Mouse (Mus musculus): ENCODE data around the gene Hist1h3f. TPM values are rescaled to one million over a fixed set of nuclear protein-coding genes. Genes with fewer than 3 reads are reported as not detected.

Hist1h3f gene
- total and polyA plus RNA-seq, 2 experiments from 2014 or later: 0.16 to 466 TPM

GRCm38 (mm10) chr13:23517603-23518294 is 26.1 kb upstream of the Hist1h3f start:
- ATAC-seq (peak; percentile 85), DNase-seq (ENCODE audit: low spot score) (peak; percentile 89)
- H3K4me3 ChIP-seq (ENCODE audit: low read length): peak overlapping the region; percentile 52
- no peak for TF ChIP-seq CTCF (IDR thresholded peaks at IDR 0.05; ENCODE audit: low read depth)
- H3K4me2 ChIP-seq (ENCODE audit: low read depth, low read length): peak overlapping the region; percentile 79
- no peaks in the 10 kb centered on the region for H3K36me3 ChIP-seq (ENCODE audit: insufficient read depth, low read length)
- 0 out of 2 replicates have a peak overlapping the region, but pooled peaks have one; percentile 30 for H3K9ac ChIP-seq (replicated peaks; ENCODE audit: low read length)
- under 1% methylated on average over 27 of the region's 27 CpGs for WGBS
- no peak overlapping the region for H3K27ac ChIP-seq
- H3K27me3 ChIP-seq (ENCODE audit: insufficient read depth, low read length): no peaks in the 10 kb centered on the region
- no peaks in the 10 kb centered on the region for H3K9me3 ChIP-seq (ENCODE audit: low read length)
- no peaks in the 10 kb centered on the region for H3K4me1 ChIP-seq (ENCODE audit: insufficient read depth, low read length)

- WGBS: under 1% methylated on average over 6 of the region's 6 CpGs
- peak overlapping the region; percentile 79 for H3K4me2 ChIP-seq (ENCODE audit: low read depth, low read length)
- no peaks in the 10 kb centered on the region for H3K36me3 ChIP-seq (ENCODE audit: insufficient read depth, low read length)
- H3K9me3 ChIP-seq (ENCODE audit: low read length): no peaks in the 10 kb centered on the region
- TF ChIP-seq CTCF (IDR thresholded peaks at IDR 0.05; ENCODE audit: low read depth): no peak
- no peak overlapping the region for H3K27ac ChIP-seq
- H3K9ac ChIP-seq (replicated peaks; ENCODE audit: low read length): 0 out of 2 replicates have a peak overlapping the region, but pooled peaks have one; percentile 30
- no peaks in the 10 kb centered on the region for H3K27me3 ChIP-seq (ENCODE audit: insufficient read depth, low read length)
- H3K4me1 ChIP-seq (ENCODE audit: insufficient read depth, low read length): no peaks in the 10 kb centered on the region
- DNase-seq (ENCODE audit: low spot score): no peak
- H3K4me3 ChIP-seq (ENCODE audit: low read length): peak overlapping the region; percentile 52
- no peak for ATAC-seq
These were observed 25.6 kb upstream of the Hist1h3f start for GRCm38 (mm10) chr13:23518295-23518603.

- DNase-seq (ENCODE audit: low spot score) (peak; percentile 87), ATAC-seq (peak; percentile 22; the same call in 1 of the 2 replicates)
- peak overlapping the region; percentile 52 for H3K4me3 ChIP-seq (ENCODE audit: low read length)
- 0% methylated on average over 6 of the region's 6 CpGs for WGBS
- H3K9ac ChIP-seq (replicated peaks; ENCODE audit: low read length): no peak overlapping the region; the same call in 1 of the 2 replicates
- TF ChIP-seq CTCF (IDR thresholded peaks at IDR 0.05; ENCODE audit: low read depth): no peak
- no peaks in the 10 kb centered on the region for H3K4me1 ChIP-seq (ENCODE audit: insufficient read depth, low read length)
- no peaks in the 10 kb centered on the region for H3K36me3 ChIP-seq (ENCODE audit: insufficient read depth, low read length)
- no peaks in the 10 kb centered on the region for H3K27me3 ChIP-seq (ENCODE audit: insufficient read depth, low read length)
- H3K9me3 ChIP-seq (ENCODE audit: low read length): no peaks in the 10 kb centered on the region
- peak overlapping the region; percentile 79 for H3K4me2 ChIP-seq (ENCODE audit: low read depth, low read length)
- no peak overlapping the region for H3K27ac ChIP-seq
These were observed 25.0 kb upstream of the Hist1h3f start for GRCm38 (mm10) chr13:23518885-23519284.

- WGBS: under 1% methylated on average over 10 of the region's 10 CpGs
These were observed 24.4 kb upstream of the Hist1h3f start for GRCm38 (mm10) chr13:23519416-23519815.

GRCm38 (mm10) chr13:23521703-23522102 is 22.1 kb upstream of the Hist1h3f start:
- no peak overlapping the region for H3K9ac ChIP-seq (replicated peaks; ENCODE audit: low read length)
- H3K4me2 ChIP-seq (ENCODE audit: low read depth, low read length): peak overlapping the region; percentile 37
- peak overlapping the region; percentile 3; the same call in 1 of the 2 replicates for H3K4me3 ChIP-seq (ENCODE audit: low read length)
- DNase-seq (ENCODE audit: low spot score): peak; percentile 76
- no peak for TF ChIP-seq CTCF (IDR thresholded peaks at IDR 0.05; ENCODE audit: low read depth)
- H3K9me3 ChIP-seq (ENCODE audit: low read length): no peaks in the 10 kb centered on the region
- no peaks in the 10 kb centered on the region for H3K4me1 ChIP-seq (ENCODE audit: insufficient read depth, low read length)
- under 1% methylated on average over 14 of the region's 14 CpGs for WGBS
- no peak for ATAC-seq
- no peaks in the 10 kb centered on the region for H3K36me3 ChIP-seq (ENCODE audit: insufficient read depth, low read length)
- no peak overlapping the region for H3K27ac ChIP-seq
- H3K27me3 ChIP-seq (ENCODE audit: insufficient read depth, low read length): no peaks in the 10 kb centered on the region

More at GRCm38 (mm10) chr13:23519416-23519815, 24.4 kb upstream of the Hist1h3f start:
- peak overlapping the region; percentile 52 for H3K4me3 ChIP-seq (ENCODE audit: low read length)
- peak; percentile 52; the same call in 1 of the 2 replicates for ATAC-seq
- H3K36me3 ChIP-seq (ENCODE audit: insufficient read depth, low read length): no peaks in the 10 kb centered on the region
- no peaks in the 10 kb centered on the region for H3K9me3 ChIP-seq (ENCODE audit: low read length)
- no peak overlapping the region for H3K27ac ChIP-seq
- H3K9ac ChIP-seq (replicated peaks; ENCODE audit: low read length): no peak overlapping the region; the same call in 1 of the 2 replicates
- TF ChIP-seq CTCF (IDR thresholded peaks at IDR 0.05; ENCODE audit: low read depth): no peak
- peak; percentile 86 for DNase-seq (ENCODE audit: low spot score)
- no peaks in the 10 kb centered on the region for H3K27me3 ChIP-seq (ENCODE audit: insufficient read depth, low read length)
- H3K4me1 ChIP-seq (ENCODE audit: insufficient read depth, low read length): no peaks in the 10 kb centered on the region
- H3K4me2 ChIP-seq (ENCODE audit: low read depth, low read length): peak overlapping the region; percentile 79

GRCm38 (mm10) chr13:23523976-23524375 is 19.9 kb upstream of the Hist1h3f start:
- DNase-seq (ENCODE audit: low spot score): no peak
- Histone ChIP-seq H3K27me3 (ENCODE audit: insufficient read depth, low read length) (no peaks in the 10 kb centered on the region), H3K36me3 (ENCODE audit: insufficient read depth, low read length) (no peaks in the 10 kb centered on the region), H3K4me3 (ENCODE audit: low read length) (no peak overlapping the region), H3K4me2 (ENCODE audit: low read depth, low read length) (no peak overlapping the region), H3K9me3 (ENCODE audit: low read length) (no peaks in the 10 kb centered on the region), H3K4me1 (ENCODE audit: insufficient read depth, low read length) (no peaks in the 10 kb centered on the region), H3K9ac (replicated peaks; ENCODE audit: low read length) (no peak overlapping the region), H3K27ac (no peak overlapping the region)
- no peak for TF ChIP-seq CTCF (IDR thresholded peaks at IDR 0.05; ENCODE audit: low read depth)
- WGBS: 42% methylated on average over 5 of the region's 5 CpGs
- ATAC-seq: no peak

GRCm38 (mm10) chr13:23524654-23525053 is 19.2 kb upstream of the Hist1h3f start:
- no peak overlapping the region for H3K4me2 ChIP-seq (ENCODE audit: low read depth, low read length)
- 8% methylated on average over 5 of the region's 5 CpGs for WGBS
- DNase-seq (ENCODE audit: low spot score) (peak; percentile 88), ATAC-seq (peak; percentile 55; the same call in 1 of the 2 replicates)
- peak; percentile 93 for TF ChIP-seq CTCF (IDR thresholded peaks at IDR 0.05; ENCODE audit: low read depth)
- H3K27ac ChIP-seq: no peak overlapping the region
- H3K9ac ChIP-seq (replicated peaks; ENCODE audit: low read length): no peak overlapping the region
- H3K27me3 ChIP-seq (ENCODE audit: insufficient read depth, low read length): no peaks in the 10 kb centered on the region
- H3K9me3 ChIP-seq (ENCODE audit: low read length): no peaks in the 10 kb centered on the region
- no peak overlapping the region for H3K4me3 ChIP-seq (ENCODE audit: low read length)
- H3K36me3 ChIP-seq (ENCODE audit: insufficient read depth, low read length): no peaks in the 10 kb centered on the region
- no peaks in the 10 kb centered on the region for H3K4me1 ChIP-seq (ENCODE audit: insufficient read depth, low read length)
